Mouse (Mus musculus): Measurements from ENCODE around the gene Trim30c. TPM values are rescaled to one million over a fixed set of nuclear protein-coding genes. Genes with fewer than 3 reads are reported as not detected.
"Not testable (repeated sequence)": the region's sequence is repeated elsewhere in the genome, so short reads cannot be mapped to it uniquely, and the experiment has no call there.

Trim30c gene
- polyA plus RNA-seq (2015; fragmentation: Nextera tagmentation; extraction: Ambion mirVana) = 0.11 and 0.16 TPM in 2 replicates

GRCm38 (mm10) chr7:104400698-104401097 lies at the start of gene Trim30c:
Gene Trim30c (minus strand): TSS chr7:104400837.
- no peak within 1 kb of the TSS for H3K9ac ChIP-seq
- ATAC-seq (ENCODE audit: extremely low read depth, insufficient number of reproducible peaks, low FRiP score, low TSS enrichment) = no peak
- H3K27me3 ChIP-seq (replicated peaks) = no peaks in the 10 kb centered on the region
- H3K9me3 ChIP-seq = no peaks in the 10 kb centered on the region
- H3K4me1 ChIP-seq = no peaks in the 10 kb centered on the region
- H3K27ac ChIP-seq (replicated peaks) = no peak within 1 kb of the TSS
- H3K4me2 ChIP-seq = no peak within 1 kb of the TSS
- no peak within 1 kb of the TSS for H3K4me3 ChIP-seq
- H3K36me3 ChIP-seq = no peaks in the 10 kb centered on the region
- WGBS = 73% methylated on average over 1 of the region's 1 CpGs

GRCm38 (mm10) chr7:104445961-104446645 lies 45.5 kb upstream of the Trim30c start:
- ATAC-seq (ENCODE audit: extremely low read depth, insufficient number of reproducible peaks, low FRiP score, low TSS enrichment) = peak; percentile 14; the same call in 1 of the 2 replicates
- Histone ChIP-seq H3K36me3 (no peaks in the 10 kb centered on the region), H3K4me2 (peak overlapping the region; percentile 5), H3K9me3 (no peaks in the 10 kb centered on the region), H3K27me3 (replicated peaks) (no peaks in the 10 kb centered on the region), H3K9ac (no peak overlapping the region), H3K27ac (replicated peaks) (peak overlapping the region; percentile 5; the same call in 1 of the 2 replicates), H3K4me1 (no peaks in the 10 kb centered on the region), H3K4me3 (no peak overlapping the region)
- 48% methylated on average over 2 of the region's 2 CpGs for WGBS

GRCm38 (mm10) chr7:104404460-104404950 lies 3.9 kb upstream of the Trim30c start:
- Histone ChIP-seq H3K4me2 (no peak overlapping the region), H3K9me3 (no peaks in the 10 kb centered on the region), H3K4me1 (no peaks in the 10 kb centered on the region), H3K27ac (replicated peaks) (no peak overlapping the region), H3K36me3 (no peaks in the 10 kb centered on the region), H3K9ac (no peak overlapping the region), H3K4me3 (no peak overlapping the region), H3K27me3 (replicated peaks) (no peaks in the 10 kb centered on the region)
- ATAC-seq (ENCODE audit: extremely low read depth, insufficient number of reproducible peaks, low FRiP score, low TSS enrichment) = no peak
- 79% methylated on average over 3 of the region's 3 CpGs for WGBS

- H3K4me1 ChIP-seq = no peaks in the 10 kb centered on the region
- no peak overlapping the region for H3K4me2 ChIP-seq
- H3K27ac ChIP-seq (replicated peaks) = no peak overlapping the region
- H3K36me3 ChIP-seq = no peaks in the 10 kb centered on the region
- no peaks in the 10 kb centered on the region for H3K9me3 ChIP-seq
- no peak for ATAC-seq (ENCODE audit: extremely low read depth, insufficient number of reproducible peaks, low FRiP score, low TSS enrichment)
- H3K4me3 ChIP-seq = no peak overlapping the region
- H3K9ac ChIP-seq = no peak overlapping the region
- no peaks in the 10 kb centered on the region for H3K27me3 ChIP-seq (replicated peaks)
Measured at GRCm38 (mm10) chr7:104401140-104401539, 503 bp upstream of the Trim30c start.

GRCm38 (mm10) chr7:104398492-104398891 lies 2.1 kb downstream of the Trim30c start:
- H3K9me3 ChIP-seq = no peaks in the 10 kb centered on the region
- WGBS = 65% methylated on average over 1 of the region's 1 CpGs
- H3K9ac ChIP-seq = no peak overlapping the region
- no peaks in the 10 kb centered on the region for H3K4me1 ChIP-seq
- H3K36me3 ChIP-seq = no peaks in the 10 kb centered on the region
- ATAC-seq (ENCODE audit: extremely low read depth, insufficient number of reproducible peaks, low FRiP score, low TSS enrichment) = no peak
- H3K27ac ChIP-seq (replicated peaks) = no peak overlapping the region
- no peak overlapping the region for H3K4me2 ChIP-seq
- no peaks in the 10 kb centered on the region for H3K27me3 ChIP-seq (replicated peaks)
- H3K4me3 ChIP-seq = no peak overlapping the region

- Histone ChIP-seq H3K9ac (no peak within 1 kb of the TSS), H3K4me2 (no peak within 1 kb of the TSS), H3K9me3 (no peaks in the 10 kb centered on the region), H3K4me3 (no peak within 1 kb of the TSS), H3K27ac (replicated peaks) (no peak within 1 kb of the TSS), H3K4me1 (no peaks in the 10 kb centered on the region), H3K36me3 (no peaks in the 10 kb centered on the region), H3K27me3 (replicated peaks) (no peaks in the 10 kb centered on the region)
- ATAC-seq (ENCODE audit: extremely low read depth, insufficient number of reproducible peaks, low FRiP score, low TSS enrichment) = no peak
- 61% methylated on average over 1 of the region's 1 CpGs for WGBS
Measured at GRCm38 (mm10) chr7:104369736-104370414, 30.8 kb downstream of the Trim30c start, which contains the start of gene Trim30b. Gene Trim30b (minus strand): TSS chr7:104369884.

- Histone ChIP-seq H3K4me2 (no peak overlapping the region), H3K4me3 (no peak overlapping the region), H3K9me3 (no peaks in the 10 kb centered on the region), H3K9ac (no peak overlapping the region), H3K4me1 (no peaks in the 10 kb centered on the region), H3K27ac (replicated peaks) (no peak overlapping the region), H3K27me3 (replicated peaks) (no peaks in the 10 kb centered on the region), H3K36me3 (no peaks in the 10 kb centered on the region)
- no peak for ATAC-seq (ENCODE audit: extremely low read depth, insufficient number of reproducible peaks, low FRiP score, low TSS enrichment)
Measured at GRCm38 (mm10) chr7:104366339-104366738, 34.3 kb downstream of the Trim30c start.

GRCm38 (mm10) chr7:104353600-104353967 lies 47.1 kb downstream of the Trim30c start:
- no peak; the same call in 1 of the 2 replicates for ATAC-seq (ENCODE audit: extremely low read depth, insufficient number of reproducible peaks, low FRiP score, low TSS enrichment)
- peak overlapping the region; percentile 62 for H3K4me3 ChIP-seq
- H3K27me3 ChIP-seq (replicated peaks) = no peaks in the 10 kb centered on the region
- WGBS = 63% methylated on average over 2 of the region's 2 CpGs
- no peaks in the 10 kb centered on the region for H3K36me3 ChIP-seq
- H3K9ac ChIP-seq = peak overlapping the region; percentile 75; the same call in 1 of the 2 replicates
- peaks cover 10% of the 10 kb centered on the region for H3K4me1 ChIP-seq
- H3K27ac ChIP-seq (replicated peaks) = peak overlapping the region; percentile 81
- no peaks in the 10 kb centered on the region for H3K9me3 ChIP-seq
- H3K4me2 ChIP-seq = peak overlapping the region; percentile 67

- peak within 1 kb of the TSS; percentile 62 for H3K4me3 ChIP-seq
- 2% methylated on average over 14 of the region's 14 CpGs for WGBS
- H3K27me3 ChIP-seq (replicated peaks) = no peaks in the 10 kb centered on the region
- H3K27ac ChIP-seq (replicated peaks) = peak within 1 kb of the TSS; percentile 81
- H3K4me2 ChIP-seq = peak within 1 kb of the TSS; percentile 67
- H3K9me3 ChIP-seq = no peaks in the 10 kb centered on the region
- no peaks in the 10 kb centered on the region for H3K36me3 ChIP-seq
- peaks cover 10% of the 10 kb centered on the region for H3K4me1 ChIP-seq
- peak; percentile 95 for ATAC-seq (ENCODE audit: extremely low read depth, insufficient number of reproducible peaks, low FRiP score, low TSS enrichment)
- peak within 1 kb of the TSS; percentile 75 for H3K9ac ChIP-seq
Measured at GRCm38 (mm10) chr7:104352717-104353599, 47.7 kb downstream of the Trim30c start, which contains the start of gene Trim12c. Gene Trim12c (minus strand): TSS chr7:104353362.

- 79% methylated on average over 4 of the region's 4 CpGs for WGBS
- H3K4me1 ChIP-seq; H3K4me2 ChIP-seq; H3K27ac ChIP-seq (replicated peaks); H3K9ac ChIP-seq; H3K27me3 ChIP-seq (replicated peaks); ATAC-seq (ENCODE audit: extremely low read depth, insufficient number of reproducible peaks, low FRiP score, low TSS enrichment); H3K9me3 ChIP-seq; H3K4me3 ChIP-seq: not testable (repeated sequence)
- H3K36me3 ChIP-seq = peaks cover 25% of the 10 kb centered on the region
Measured at GRCm38 (mm10) chr7:104348043-104348442, 52.6 kb downstream of the Trim30c start.

GRCm38 (mm10) chr7:104340744-104341143 lies 59.9 kb downstream of the Trim30c start:
- not testable (repeated sequence) for H3K9ac ChIP-seq; H3K4me2 ChIP-seq; H3K4me3 ChIP-seq; H3K27ac ChIP-seq (replicated peaks); H3K27me3 ChIP-seq (replicated peaks); H3K4me1 ChIP-seq; ATAC-seq (ENCODE audit: extremely low read depth, insufficient number of reproducible peaks, low FRiP score, low TSS enrichment); H3K9me3 ChIP-seq
- H3K36me3 ChIP-seq = peaks cover 18% of the 10 kb centered on the region
- 89% methylated on average over 2 of the region's 4 CpGs for WGBS
